Mouse (Mus musculus) bone marrow macrophage, adult 2 months (primary cell): ENCODE measurements around the gene Fam50a. TPM values are rescaled to one million over a fixed set of nuclear protein-coding genes. Genes with fewer than 3 reads are reported as not detected.
"Not testable (repeated sequence)": the region's sequence is repeated elsewhere in the genome, so short reads cannot be mapped to it uniquely, and the experiment has no call there.

ENCODE experiments used
- H3K27ac ChIP-seq: 2 replicates; pipeline ENCODE4 v1.5.1; 2012; ENCODE audit warnings: low read depth, low read length; ENCODE audit not compliant: insufficient read depth
- H3K4me1 ChIP-seq: 2 replicates; pipeline ENCODE4 v1.6.1; 2012; ENCODE audit warnings: low read length; ENCODE audit not compliant: control insufficient read depth, insufficient read depth
- H3K4me3 ChIP-seq: 2 replicates; pipeline ENCODE4 v1.5.1; 2012; ENCODE audit warnings: mild to moderate bottlenecking, low read length, moderate library complexity; ENCODE audit not compliant: insufficient read depth
- CTCF ChIP-seq: IDR thresholded peaks from 2 replicates; pipeline ENCODE4 v1.5.1; 2012; ENCODE audit warnings: low read depth, mild to moderate bottlenecking, low read length, moderate library complexity
- POLR2A ChIP-seq: IDR thresholded peaks from 2 replicates; pipeline ENCODE4 v1.6.1; 2012; ENCODE audit warnings: mild to moderate bottlenecking, low read depth, low read length, borderline replicate concordance
- polyA plus RNA-seq: library from polyadenylated mRNA; stranded (reverse); fragments of >200 nt; gene quantifications from 2 replicates; pipeline ENCODE4 v1.2.4, GENCODE M21; 2012; ENCODE audit not compliant: missing spikeins, insufficient read depth, insufficient read length

The Fam50a gene
- polyA plus RNA-seq, 1 experiment, result 76.2 TPM

DNA sequence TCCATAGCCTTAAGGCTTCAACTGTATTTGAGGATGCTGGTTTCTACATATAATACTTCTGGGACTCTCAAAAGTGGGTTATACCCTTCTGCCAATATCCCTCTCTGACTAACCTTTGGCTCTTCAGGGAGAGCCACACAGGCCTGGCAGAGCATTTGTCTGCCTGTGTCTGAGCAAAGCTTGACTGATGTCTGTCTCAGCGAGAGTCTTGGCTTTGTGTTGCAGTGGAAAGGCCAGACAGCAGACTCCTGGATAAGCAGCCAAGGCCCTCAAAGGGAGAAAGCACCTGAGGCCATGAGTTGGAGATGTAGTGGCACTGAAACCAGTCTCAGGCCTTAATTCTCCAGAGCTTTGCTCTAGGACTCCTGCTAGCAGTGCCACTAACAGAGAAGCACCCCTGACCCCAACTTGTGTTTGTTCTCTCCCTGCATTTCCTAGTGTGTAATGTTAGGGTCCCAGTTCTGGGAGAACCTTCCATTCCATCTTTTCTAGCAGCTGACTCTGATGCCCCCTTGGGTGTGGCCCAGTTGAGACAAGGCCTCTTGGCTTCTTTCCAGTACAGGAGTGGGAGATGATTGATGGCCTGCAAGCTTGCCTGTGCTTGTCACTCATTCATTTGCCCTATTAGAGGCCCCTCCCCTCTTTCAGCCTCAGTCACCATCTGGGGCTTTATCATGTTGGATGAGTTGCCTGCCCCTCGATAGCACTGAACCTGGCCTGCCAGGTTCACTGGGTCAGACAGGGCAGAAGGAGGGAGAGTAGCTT lies 17.5 kb downstream of the Fam50a start:
- TF ChIP-seq POLR2A, result no peak
- TF ChIP-seq CTCF, result no peak
- peaks cover 5% of the 10 kb centered on the region for H3K4me1 ChIP-seq
- H3K27ac ChIP-seq, result no peak overlapping the region
- no peak overlapping the region for H3K4me3 ChIP-seq

DNA sequence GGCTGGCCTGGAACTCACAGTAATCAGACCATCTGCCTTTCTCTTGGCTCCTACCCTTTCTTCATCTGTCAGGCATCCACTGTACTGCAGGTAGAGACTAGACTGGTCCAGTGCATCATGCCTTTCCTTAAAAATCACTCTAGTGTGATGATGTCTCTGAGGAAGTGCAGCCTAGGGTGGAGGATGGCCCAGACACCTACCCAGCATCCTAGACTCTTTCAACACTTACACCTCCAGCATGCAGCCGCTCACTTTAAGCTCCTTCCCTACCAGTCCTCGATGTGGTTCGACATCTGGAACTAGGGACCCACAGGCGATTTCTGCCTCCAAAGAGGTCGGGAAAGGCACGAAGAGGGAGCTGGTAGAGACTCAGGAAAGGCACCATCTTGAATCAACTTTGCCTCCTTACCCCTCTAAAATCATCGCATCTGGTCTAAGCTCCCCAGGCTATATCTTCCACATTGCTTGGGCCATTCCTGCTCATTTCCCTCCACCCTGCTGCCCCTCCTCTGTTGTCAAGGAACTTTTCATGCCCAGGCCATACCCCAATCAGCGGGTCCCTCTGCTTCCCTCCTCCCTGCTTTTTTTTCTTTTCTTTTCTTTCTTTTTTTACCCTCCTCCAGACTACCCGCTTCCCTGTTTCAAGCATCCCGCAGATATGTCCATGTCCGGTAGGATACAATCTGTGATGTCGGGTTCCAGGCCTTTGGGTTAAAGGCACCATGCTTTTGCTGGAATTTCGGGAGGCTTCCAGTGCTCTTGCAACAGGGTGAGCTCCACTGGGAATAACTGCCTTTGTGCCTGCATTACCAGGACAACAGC lies 40.0 kb downstream of the Fam50a start:
- Histone ChIP-seq H3K4me3 (peak overlapping the region; percentile 77), H3K27ac (no peak overlapping the region), H3K4me1 (no peaks in the 10 kb centered on the region)
- no peak for TF ChIP-seq CTCF
- TF ChIP-seq POLR2A, result no peak

DNA sequence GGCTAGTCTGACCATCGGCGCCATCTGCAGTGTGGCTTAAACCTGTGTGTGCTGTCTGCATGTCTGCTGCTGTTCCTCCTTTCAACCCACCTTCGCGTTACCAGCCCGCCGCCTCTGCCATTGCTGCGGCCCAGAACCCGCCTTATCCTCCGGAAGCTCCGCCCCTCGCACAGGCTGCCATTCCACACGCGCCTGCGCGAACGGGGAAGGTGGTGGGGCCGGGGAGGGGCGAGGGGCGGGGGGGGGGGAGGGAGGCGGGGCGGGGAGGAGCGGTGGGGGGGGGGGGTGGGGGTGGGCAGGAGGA lies 40.6 kb downstream of the Fam50a start, which contains the start of gene Lage3:
Lage3 (minus strand) TSS at position 152 of the 304 bp plus-strand sequence.
- Histone ChIP-seq H3K27ac (no peak within 1 kb of the TSS), H3K4me1 (no peaks in the 10 kb centered on the region), H3K4me3 (peak within 1 kb of the TSS; percentile 77)
- TF ChIP-seq CTCF (no peak), POLR2A (no peak)

DNA sequence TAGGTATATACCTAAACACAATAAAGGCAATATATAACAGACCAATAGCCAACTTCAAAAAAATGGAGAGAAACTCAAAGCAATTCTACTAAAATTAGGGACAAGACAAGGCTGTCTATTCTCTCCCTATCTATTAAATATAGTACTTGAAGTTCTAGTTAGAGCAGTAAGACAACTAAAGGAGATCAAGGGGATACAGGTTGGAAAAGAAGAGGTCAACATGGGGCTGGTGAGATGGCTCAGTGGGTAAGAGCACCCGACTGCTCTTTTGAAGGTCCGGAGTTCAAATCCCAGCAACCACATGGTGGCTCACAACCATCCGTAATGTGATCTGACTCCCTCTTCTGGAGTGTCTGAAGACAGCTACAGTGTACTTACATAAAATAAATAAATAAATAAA lies 44.2 kb downstream of the Fam50a start:
- not testable (repeated sequence) for H3K4me3 ChIP-seq, H3K4me1 ChIP-seq, H3K27ac ChIP-seq

DNA sequence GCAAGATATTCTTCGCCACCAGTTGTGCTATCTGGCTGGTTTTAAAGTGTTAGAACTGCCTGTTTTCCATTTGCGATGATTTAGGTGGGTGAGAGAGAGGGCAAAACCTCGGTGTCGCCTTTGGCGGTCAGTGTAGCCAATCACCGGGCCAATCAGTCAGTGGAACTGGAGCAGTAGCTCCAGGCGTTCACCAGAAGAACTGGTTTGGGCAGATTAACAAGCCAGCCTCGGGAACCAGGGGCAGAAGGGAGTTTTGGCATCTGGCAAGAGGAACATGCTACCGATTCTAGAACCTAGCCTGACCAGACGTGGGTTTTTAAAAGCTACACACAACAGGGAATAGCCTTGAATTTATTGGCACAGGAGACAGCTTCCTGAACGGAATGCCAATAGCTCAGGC lies 46.3 kb downstream of the Fam50a start:
- no peak for TF ChIP-seq POLR2A
- TF ChIP-seq CTCF, result no peak
- Histone ChIP-seq H3K4me1 (no peaks in the 10 kb centered on the region), H3K4me3 (no peak overlapping the region), H3K27ac (no peak overlapping the region)

DNA sequence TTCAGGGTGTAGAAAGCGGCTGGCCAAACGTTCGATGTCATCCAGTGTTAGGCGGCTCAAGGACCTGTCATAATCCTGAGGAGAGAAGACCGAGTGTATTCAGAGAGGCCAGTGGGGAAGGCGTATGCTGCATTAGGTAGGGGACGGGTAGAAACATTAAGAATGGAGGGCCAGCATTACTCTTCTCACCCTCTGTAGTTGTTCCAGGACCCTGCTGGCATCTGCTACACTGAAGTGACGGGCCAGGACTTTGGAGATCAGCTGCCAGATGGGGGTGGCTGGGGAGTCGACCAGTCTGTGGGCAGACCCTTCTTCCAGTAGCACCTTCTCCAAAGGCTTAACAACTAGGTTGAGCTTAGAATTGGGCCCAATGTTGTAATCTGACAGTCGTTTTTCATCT lies 54.7 kb downstream of the Fam50a start:
- Histone ChIP-seq H3K4me3 (peak overlapping the region; percentile 89), H3K4me1 (peaks cover 21% of the 10 kb centered on the region), H3K27ac (no peak overlapping the region)
- TF ChIP-seq POLR2A, result no peak
- no peak for TF ChIP-seq CTCF

DNA sequence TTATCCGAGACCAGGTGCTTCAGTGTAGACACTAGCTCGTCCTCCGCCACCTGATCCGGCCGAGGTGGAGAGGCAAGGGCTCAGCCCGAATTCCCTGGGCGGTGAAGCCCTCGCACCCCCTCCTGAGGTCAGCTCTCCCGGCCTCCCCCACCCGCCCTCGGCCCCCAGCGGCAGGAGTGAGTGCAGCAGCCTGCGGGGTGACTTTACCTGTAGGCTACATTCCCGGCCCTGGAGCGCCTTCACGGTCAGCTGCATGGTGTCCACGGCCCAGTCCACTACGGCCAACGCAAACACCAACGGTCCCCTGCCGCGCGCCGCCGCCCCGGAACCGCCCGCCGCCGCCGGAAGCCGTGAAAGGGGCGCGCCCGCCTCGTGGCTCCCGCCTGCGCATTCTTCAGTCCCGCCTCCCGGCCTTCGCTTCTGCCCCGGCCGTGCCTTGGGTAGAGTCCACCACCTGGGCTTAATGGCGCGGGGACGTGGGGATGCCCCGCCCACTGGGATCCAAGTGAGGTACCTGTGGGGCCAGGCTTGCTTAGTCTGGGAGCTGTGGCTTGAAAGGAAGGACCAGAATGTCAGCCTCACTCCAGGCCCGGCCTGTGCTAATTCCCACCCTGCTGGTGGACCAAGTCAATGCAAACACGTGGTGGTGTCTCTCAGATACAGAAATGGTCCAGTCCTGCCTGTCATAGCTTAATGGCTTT lies 55.5 kb downstream of the Fam50a start:
- peaks cover 21% of the 10 kb centered on the region for H3K4me1 ChIP-seq
- no peak for TF ChIP-seq POLR2A
- no peak for TF ChIP-seq CTCF
- H3K4me3 ChIP-seq, result peak overlapping the region; percentile 89
- H3K27ac ChIP-seq, result peak overlapping the region; percentile 36; the same call in 1 of the 2 replicates

Other genes starting within 250 kb of the Fam50a start
- not detected in 2 replicates for gene Opn1mw, start 185.6 kb upstream of the Fam50a start, polyA plus RNA-seq
- gene Mecp2, start 177.7 kb upstream of the Fam50a start, polyA plus RNA-seq, result 26.2 and 27.3 TPM in 2 replicates
- not detected in 2 replicates for gene Tex28, start 145.2 kb upstream of the Fam50a start, polyA plus RNA-seq
- gene Tktl1, start 135.8 kb upstream of the Fam50a start, polyA plus RNA-seq, result not detected in 2 replicates
- gene Flna, start 63.2 kb upstream of the Fam50a start, polyA plus RNA-seq, result 326 and 442 TPM in 2 replicates
- gene Emd, start 58.3 kb upstream of the Fam50a start, polyA plus RNA-seq, result 61.4 and 66.9 TPM in 2 replicates
- 136 and 172 TPM in 2 replicates for gene Rpl10, start 42.2 kb upstream of the Fam50a start, polyA plus RNA-seq
- gene Taz, start 31.1 kb upstream of the Fam50a start, polyA plus RNA-seq, result 74.6 and 79.4 TPM in 2 replicates
- 274 and 292 TPM in 2 replicates for gene Dnase1l1, start 30.7 kb upstream of the Fam50a start, polyA plus RNA-seq
- 529 and 540 TPM in 2 replicates for gene Atp6ap1, start 15.9 kb upstream of the Fam50a start, polyA plus RNA-seq
- 160 and 185 TPM in 2 replicates for gene Gdi1, start 8.0 kb upstream of the Fam50a start, polyA plus RNA-seq
- gene Plxna3, start 16.0 kb downstream of the Fam50a start, polyA plus RNA-seq, result 2.5 and 3.8 TPM in 2 replicates
- gene Lage3, start 40.6 kb downstream of the Fam50a start, polyA plus RNA-seq, result 45.1 and 50.3 TPM in 2 replicates
- 20.5 and 23.7 TPM in 2 replicates for gene Ubl4a, start 60.2 kb downstream of the Fam50a start, polyA plus RNA-seq
- 13.5 and 15.2 TPM in 2 replicates for gene Slc10a3, start 60.3 kb downstream of the Fam50a start, polyA plus RNA-seq
- 22.2 and 26.8 TPM in 2 replicates for gene Fam3a, start 80.2 kb downstream of the Fam50a start, polyA plus RNA-seq
- 28.4 and 34.5 TPM in 2 replicates for gene Ikbkg, start 80.3 kb downstream of the Fam50a start, polyA plus RNA-seq
- 156 and 180 TPM in 2 replicates for gene G6pdx, start 116.2 kb downstream of the Fam50a start, polyA plus RNA-seq
- not detected in 2 replicates for gene Gm6880, start 168.4 kb downstream of the Fam50a start, polyA plus RNA-seq